Mouse (Mus musculus) myocyte (in vitro differentiated cells): ENCODE results near the gene Vgll2.

Experiments
- E2F4 ChIP-seq: IDR thresholded peaks from one replicate; pipeline ENCODE4 v1.6.1; 2011; ENCODE audit warnings: mild to moderate bottlenecking, control low read depth, moderate library complexity; ENCODE audit not compliant: insufficient read depth
- MAX ChIP-seq: IDR thresholded peaks from one replicate; pipeline ENCODE4 v1.6.1; 2011; ENCODE audit warnings: low read depth, mild to moderate bottlenecking, control low read depth
- MYOD1 ChIP-seq, 3 experiments: IDR thresholded peaks; one replicate each; pipeline ENCODE4 v1.6.1; 2011; ENCODE audit warnings: control low read depth in 2 of 3, low read depth in 2 of 3, mild to moderate bottlenecking in 2 of 3, moderate library complexity in 1 of 3; ENCODE audit not compliant: insufficient read length in 2 of 3, control insufficient read depth in 1 of 3
- POLR2A ChIP-seq: IDR thresholded peaks from one replicate; pipeline ENCODE4 v1.6.1; 2011; ENCODE audit warnings: low read depth, mild to moderate bottlenecking, control low read depth, moderate library complexity; ENCODE audit not compliant: insufficient read length
- POLR2AphosphoS2 ChIP-seq: IDR thresholded peaks from one replicate; pipeline ENCODE4 v1.6.1; 2011; ENCODE audit warnings: low read depth, control low read depth; ENCODE audit not compliant: insufficient read length
- REST ChIP-seq: IDR thresholded peaks from one replicate; pipeline ENCODE4 v1.6.1; 2011; ENCODE audit warnings: mild to moderate bottlenecking, control low read depth, moderate library complexity; ENCODE audit not compliant: insufficient read depth, insufficient read length
- TCF12 ChIP-seq: IDR thresholded peaks from one replicate; pipeline ENCODE4 v1.6.1; 2011; ENCODE audit warnings: mild to moderate bottlenecking, control low read depth; ENCODE audit not compliant: poor library complexity, insufficient read depth, severe bottlenecking
- USF1 ChIP-seq: IDR thresholded peaks from one replicate; pipeline ENCODE4 v1.6.1; 2011; ENCODE audit warnings: low read depth, mild to moderate bottlenecking, control low read depth, moderate library complexity

DNA sequence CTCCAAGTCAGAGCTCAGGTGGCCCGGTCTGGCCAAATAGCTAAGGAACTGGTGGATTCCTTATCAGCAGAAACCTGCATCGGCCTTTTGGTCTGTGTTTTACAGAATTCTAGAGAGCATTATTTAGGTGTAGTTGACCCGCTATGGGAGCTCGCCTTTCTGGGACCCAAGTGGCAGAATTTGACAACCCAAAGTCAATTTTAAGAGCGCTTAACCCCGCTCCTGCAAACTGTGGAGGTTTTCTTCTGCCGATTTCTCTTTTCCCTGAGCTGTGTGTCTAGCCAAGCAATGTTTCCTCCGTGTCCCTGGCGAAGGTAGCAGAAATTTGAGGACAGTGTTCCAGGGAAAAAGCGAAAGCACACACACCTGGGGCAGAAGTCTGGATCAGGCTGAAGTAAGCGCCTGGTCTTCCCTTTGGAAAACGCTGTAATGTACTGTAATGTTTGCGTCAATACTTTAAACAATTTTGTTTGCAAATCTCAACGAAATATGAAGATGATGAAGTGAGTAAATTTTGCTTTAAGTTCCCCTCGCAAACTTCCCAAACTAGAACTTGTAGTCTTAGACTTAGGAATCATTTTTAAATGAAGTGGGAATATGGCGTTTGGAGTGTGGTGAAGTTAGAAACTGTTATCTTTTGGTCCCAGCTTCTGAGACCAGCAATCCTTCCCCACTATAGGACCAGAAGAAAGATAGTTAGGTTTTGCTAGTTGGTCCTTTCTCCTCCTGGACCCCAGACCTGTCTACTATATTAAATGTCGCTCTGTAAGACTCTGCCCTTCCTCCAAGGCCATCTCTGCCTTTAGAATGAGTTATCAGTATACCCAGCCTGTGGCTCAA lies 1.1 kb downstream of the Vgll2 start:
- TF ChIP-seq POLR2A (no peak), MAX (no peak), USF1 (no peak), POLR2AphosphoS2 (no peak), MYOD1 (IDR thresholded peaks at IDR 0.05; ENCODE audit: control insufficient read depth in 1 of 3, insufficient read length in 2 of 3, low read depth in 2 of 3) (no peak), E2F4 (no peak), TCF12 (no peak), REST (no peak)
